ENCODE assay signal across 8 mouse cellular contexts in genomic region chr10:43034811-43035210, GRCm38 (mm10).
DNase-seq lines count a peak whose midpoint lies in the region; ATAC-seq and TF ChIP-seq lines count a peak whose summit lies in the region.

No protein-coding gene starts in this region.

- H3K27ac ChIP-seq in gastrocnemius, adult 2 months: peak overlapping the region; percentile 86
- peak overlapping the region; percentile 49 for H3K27ac ChIP-seq in macrophage
- H3K27ac ChIP-seq in intestine, embryonic 15.5 days: no peak overlapping the region

- no peak overlapping the region for H3K9ac ChIP-seq in intestine, embryonic 15.5 days

- no peak for TF ChIP-seq CTCF in gastrocnemius, adult 2 months (IDR thresholded peaks at IDR 0.05)

- 0 out of 2 replicates have a peak, but pooled peaks cover 5% of the 10 kb centered on the region for H3K4me1 ChIP-seq in intestine, embryonic 15.5 days (replicated peaks)

- peak; percentile 62 for DNase-seq in gastrocnemius, adult 2 months
- no peak for DNase-seq in gastrocnemius, postnatal 10 days
- peak; percentile 55 for DNase-seq in heart, postnatal 4 days
- no peak for DNase-seq in retina, embryonic 14.5 days (ENCODE audit: low spot score)
- DNase-seq in left cerebral cortex, postnatal 4 days: no peak

- H3K27me3 ChIP-seq in intestine, embryonic 15.5 days (replicated peaks): no peaks in the 10 kb centered on the region

- no peaks in the 10 kb centered on the region for H3K36me3 ChIP-seq in macrophage (ENCODE audit: inconsistent target)
- no peaks in the 10 kb centered on the region for H3K36me3 ChIP-seq in intestine, embryonic 15.5 days

- ATAC-seq in common myeloid progenitor, adult 5-6 weeks (replicated peaks; ENCODE audit: low read depth, poor library complexity, severe bottlenecking): peak; percentile 91
- ATAC-seq in intestine, embryonic 15.5 days: no peak

- no peaks in the 10 kb centered on the region for H3K9me3 ChIP-seq in intestine, embryonic 15.5 days

- H3K4me2 ChIP-seq in intestine, embryonic 15.5 days (replicated peaks): no peak overlapping the region

- intact Hi-C loops in gastrocnemius, adult 2 months (cut with DNase I): loop anchor here (2.0 to 5.0 kb wide), 2 partner anchors 46 to 137 kb away; partner anchors contain the start of genes 9030612E09Rik and Sobp
- intact Hi-C loops in left cerebral cortex, postnatal 4 days (cut with DNase I): no loop called here

- 34% methylated on average over 4 of the region's 4 CpGs for WGBS in macrophage (ENCODE audit: missing documents)
- WGBS in intestine, embryonic 15.5 days: 77% methylated on average over 4 of the region's 4 CpGs

- no peaks in the 10 kb centered on the region for H3K79me2 ChIP-seq in macrophage (ENCODE audit: inconsistent target)

- H3K4me3 ChIP-seq in gastrocnemius, adult 2 months: no peak overlapping the region
- H3K4me3 ChIP-seq in macrophage (ENCODE audit: inconsistent target): peak overlapping the region; percentile 5; the same call in 1 of the 2 replicates
- H3K4me3 ChIP-seq in intestine, embryonic 15.5 days (replicated peaks): no peak overlapping the region

Comparison
In these comparisons a context has a peak if more than half of its experiments do, and no peak if none do; other contexts are left out.
1. DNase-seq: peak in gastrocnemius, adult 2 months (single experiment) and heart, postnatal 4 days (single experiment); none in gastrocnemius, postnatal 10 days (single experiment), retina, embryonic 14.5 days (single experiment) and left cerebral cortex, postnatal 4 days (single experiment).